Mouse (Mus musculus) hindbrain, embryonic 10.5 days (tissue): Measurements from ENCODE around the gene Dennd4a. TPM values are rescaled to one million over a fixed set of nuclear protein-coding genes. Genes with fewer than 3 reads are reported as not detected.

ENCODE experiments used
- DNase-seq: peaks from one replicate; pipeline ENCODE4 v3.0.0-alpha.2; 2017; ENCODE audit warnings: low spot score
- H3K27ac ChIP-seq: fragments of 300-500 bp; sonication (generic); 2 replicates; pipeline ENCODE4 v1.5.1; 2016; ENCODE audit warnings: mild to moderate bottlenecking, moderate library complexity
- H3K27me3 ChIP-seq: fragments of 300-500 bp; sonication (generic); 2 replicates; pipeline ENCODE4 v1.6.1; 2016; ENCODE audit warnings: mild to moderate bottlenecking; ENCODE audit not compliant: poor library complexity, insufficient read depth, severe bottlenecking
- H3K36me3 ChIP-seq: fragments of 300-500 bp; sonication (generic); 2 replicates; pipeline ENCODE4 v1.6.1; 2016; ENCODE audit warnings: mild to moderate bottlenecking, moderate library complexity
- H3K4me1 ChIP-seq: fragments of 300-500 bp; sonication (generic); replicated peaks from 2 replicates; pipeline ENCODE4 v1.6.1; 2016; ENCODE audit warnings: mild to moderate bottlenecking
- H3K4me3 ChIP-seq: fragments of 300-500 bp; sonication (generic); 2 replicates; pipeline ENCODE4 v1.5.1; 2016; ENCODE audit warnings: mild to moderate bottlenecking, moderate library complexity
- H3K9me3 ChIP-seq: fragments of 300-500 bp; sonication (generic); 2 replicates; pipeline ENCODE4 v1.6.1; 2016; ENCODE audit warnings: mild to moderate bottlenecking, moderate library complexity
- WGBS: fragments of 180-500 bp; shearing (Covaris S2); methylation state at CpG from one replicate; pipeline ENCODE4 v1.1.7; 2016; 5-methylcytosine and 5-hydroxymethylcytosine counted together
- polyA plus RNA-seq: library from polyadenylated mRNA; unstranded; fragments of >200 nt; fragmentation: Nextera tagmentation; extraction: Ambion mirVana; gene quantifications from 2 replicates; pipeline ENCODE4 v1.2.1, GENCODE M21; 2016

The Dennd4a gene
- polyA plus RNA-seq, 1 experiment from 2014 or later, result 8.8 TPM

- Histone ChIP-seq H3K4me3 (no peak overlapping the region), H3K9me3 (no peaks in the 10 kb centered on the region), H3K27ac (no peak overlapping the region), H3K27me3 (no peaks in the 10 kb centered on the region), H3K36me3 (no peaks in the 10 kb centered on the region), H3K4me1 (no peaks in the 10 kb centered on the region)
- no peak for DNase-seq
Measured at GRCm38 (mm10) chr9:64793275-64793590, 17.9 kb upstream of the Dennd4a start.

GRCm38 (mm10) chr9:64793794-64794193 lies 17.3 kb upstream of the Dennd4a start:
- Histone ChIP-seq H3K36me3 (no peaks in the 10 kb centered on the region), H3K4me3 (no peak overlapping the region), H3K27ac (no peak overlapping the region), H3K9me3 (no peaks in the 10 kb centered on the region), H3K4me1 (no peaks in the 10 kb centered on the region), H3K27me3 (no peaks in the 10 kb centered on the region)
- DNase-seq, result no peak
- 71% methylated on average over 3 of the region's 3 CpGs for WGBS

GRCm38 (mm10) chr9:64794448-64795420 lies 16.4 kb upstream of the Dennd4a start:
- Histone ChIP-seq H3K4me3 (no peak overlapping the region), H3K27me3 (no peaks in the 10 kb centered on the region), H3K9me3 (no peaks in the 10 kb centered on the region), H3K27ac (no peak overlapping the region), H3K36me3 (no peaks in the 10 kb centered on the region), H3K4me1 (no peaks in the 10 kb centered on the region)
- DNase-seq, result no peak
- 84% methylated on average over 6 of the region's 6 CpGs for WGBS

GRCm38 (mm10) chr9:64795846-64796615 lies 15.1 kb upstream of the Dennd4a start:
- Histone ChIP-seq H3K4me1 (no peaks in the 10 kb centered on the region), H3K27ac (no peak overlapping the region), H3K36me3 (no peaks in the 10 kb centered on the region), H3K4me3 (no peak overlapping the region), H3K27me3 (no peaks in the 10 kb centered on the region), H3K9me3 (0 out of 2 replicates have a peak, but pooled peaks cover 5% of the 10 kb centered on the region)
- DNase-seq, result no peak
- 76% methylated on average over 3 of the region's 3 CpGs for WGBS

GRCm38 (mm10) chr9:64797392-64797791 lies 13.7 kb upstream of the Dennd4a start:
- DNase-seq, result no peak
- no peaks in the 10 kb centered on the region for H3K27me3 ChIP-seq
- H3K9me3 ChIP-seq, result 0 out of 2 replicates have a peak, but pooled peaks cover 5% of the 10 kb centered on the region
- no peaks in the 10 kb centered on the region for H3K4me1 ChIP-seq
- WGBS, result 91% methylated on average over 4 of the region's 4 CpGs
- H3K4me3 ChIP-seq, result no peak overlapping the region
- H3K36me3 ChIP-seq, result no peaks in the 10 kb centered on the region
- no peak overlapping the region for H3K27ac ChIP-seq

GRCm38 (mm10) chr9:64798099-64798498 lies 13.0 kb upstream of the Dennd4a start:
- Histone ChIP-seq H3K4me1 (no peaks in the 10 kb centered on the region), H3K4me3 (no peak overlapping the region), H3K27ac (no peak overlapping the region), H3K9me3 (0 out of 2 replicates have a peak, but pooled peaks cover 5% of the 10 kb centered on the region), H3K36me3 (no peaks in the 10 kb centered on the region), H3K27me3 (no peaks in the 10 kb centered on the region)
- no peak for DNase-seq

- Histone ChIP-seq H3K9me3 (0 out of 2 replicates have a peak, but pooled peaks cover 5% of the 10 kb centered on the region), H3K4me3 (no peak overlapping the region), H3K27me3 (no peaks in the 10 kb centered on the region), H3K27ac (no peak overlapping the region), H3K4me1 (no peaks in the 10 kb centered on the region), H3K36me3 (no peaks in the 10 kb centered on the region)
- WGBS, result 83% methylated on average over 2 of the region's 2 CpGs
- no peak for DNase-seq
Measured at GRCm38 (mm10) chr9:64798859-64799258, 12.3 kb upstream of the Dennd4a start.

- WGBS, result 88% methylated on average over 5 of the region's 5 CpGs
- Histone ChIP-seq H3K36me3 (no peaks in the 10 kb centered on the region), H3K27ac (no peak overlapping the region), H3K9me3 (0 out of 2 replicates have a peak, but pooled peaks cover 5% of the 10 kb centered on the region), H3K4me3 (no peak overlapping the region), H3K4me1 (no peaks in the 10 kb centered on the region), H3K27me3 (no peaks in the 10 kb centered on the region)
- DNase-seq, result no peak
Measured at GRCm38 (mm10) chr9:64799504-64799903, 11.6 kb upstream of the Dennd4a start.

- H3K9me3 ChIP-seq, result 0 out of 2 replicates have a peak, but pooled peaks cover 5% of the 10 kb centered on the region
- no peak for DNase-seq
- WGBS, result 82% methylated on average over 5 of the region's 5 CpGs
Measured at GRCm38 (mm10) chr9:64802561-64802960, 8.6 kb upstream of the Dennd4a start.

GRCm38 (mm10) chr9:64803373-64804214 lies 7.5 kb upstream of the Dennd4a start:
- Histone ChIP-seq H3K27me3 (no peaks in the 10 kb centered on the region), H3K27ac (no peak overlapping the region), H3K36me3 (no peaks in the 10 kb centered on the region), H3K9me3 (0 out of 2 replicates have a peak, but pooled peaks cover 5% of the 10 kb centered on the region), H3K4me3 (no peak overlapping the region), H3K4me1 (no peaks in the 10 kb centered on the region)
- 82% methylated on average over 5 of the region's 5 CpGs for WGBS
- DNase-seq, result no peak

More at GRCm38 (mm10) chr9:64802561-64802960, 8.6 kb upstream of the Dennd4a start:
- no peaks in the 10 kb centered on the region for H3K36me3 ChIP-seq
- no peaks in the 10 kb centered on the region for H3K4me1 ChIP-seq
- no peaks in the 10 kb centered on the region for H3K27me3 ChIP-seq
- H3K4me3 ChIP-seq, result no peak overlapping the region
- no peak overlapping the region for H3K27ac ChIP-seq

- no peak for DNase-seq
- Histone ChIP-seq H3K36me3 (no peaks in the 10 kb centered on the region), H3K27ac (no peak overlapping the region), H3K27me3 (no peaks in the 10 kb centered on the region), H3K4me3 (no peak overlapping the region), H3K4me1 (peaks cover 11% of the 10 kb centered on the region), H3K9me3 (no peaks in the 10 kb centered on the region)
- 81% methylated on average over 5 of the region's 5 CpGs for WGBS
Measured at GRCm38 (mm10) chr9:64805875-64806274, 5.3 kb upstream of the Dennd4a start.

- Histone ChIP-seq H3K27ac (no peak overlapping the region), H3K4me1 (peaks cover 11% of the 10 kb centered on the region), H3K9me3 (no peaks in the 10 kb centered on the region), H3K4me3 (no peak overlapping the region), H3K36me3 (no peaks in the 10 kb centered on the region), H3K27me3 (no peaks in the 10 kb centered on the region)
- DNase-seq, result no peak
- WGBS, result 83% methylated on average over 6 of the region's 6 CpGs
Measured at GRCm38 (mm10) chr9:64806335-64807060, 4.6 kb upstream of the Dennd4a start.
